Mouse (Mus musculus): Measurements from ENCODE around the gene Cd46. TPM values are rescaled to one million over a fixed set of nuclear protein-coding genes. Genes with fewer than 3 reads are reported as not detected.
A peak's percentile ranks its signal among the peaks of the same experiment; 100 is the strongest.

Gene Cd46
- total and polyA plus RNA-seq, 3 experiments: 0.50 to 1.3 TPM; not detected in 1

- Histone ChIP-seq H3K27ac (ENCODE audit: control insufficient read depth, low read depth, low read length) (peak overlapping the region; percentile 3; the same call in 1 of the 2 replicates), H3K4me3 (ENCODE audit: control insufficient read depth in 1 of 2, insufficient read depth in 1 of 2, low read depth in 2 of 2, low read length in 2 of 2) (no peak overlapping the region), H3K9me3 (replicated peaks; ENCODE audit: insufficient read depth, low read length) (no peaks in the 10 kb centered on the region), H3K9ac (ENCODE audit: control insufficient read depth, low read depth, low read length, poor library complexity, severe bottlenecking) (no peak overlapping the region), H3K4me1 (ENCODE audit: control insufficient read depth in 1 of 2, insufficient read depth in 2 of 2, low read length in 2 of 2) (peaks cover 32 to 44% of the 10 kb centered on the region in 2 experiments), H3K27me3 (ENCODE audit: control insufficient read depth in 1 of 2, insufficient read depth in 2 of 2, low read length in 2 of 2) (no peaks in the 10 kb centered on the region), H3K36me3 (ENCODE audit: control insufficient read depth in 1 of 2, insufficient read depth in 2 of 2, low read length in 2 of 2) (peaks cover 0 to 45% of the 10 kb centered on the region in 2 experiments; a peak in 2 of 4 replicates), H3K79me2 (ENCODE audit: control insufficient read depth, insufficient read depth, low read length, poor library complexity) (no peaks in the 10 kb centered on the region)
- TF ChIP-seq EP300 (IDR thresholded peaks at IDR 0.05; ENCODE audit: low read depth in 1 of 2, low read length in 2 of 2) (peak; percentile 31 to 60; a peak in 3 of 4 replicates), TCF12 (IDR thresholded peaks at IDR 0.05; ENCODE audit: low read depth, low read length) (0 out of 2 replicates have a peak, but pooled peaks have one; percentile 18), E2F4 (IDR thresholded peaks at IDR 0.05; ENCODE audit: borderline replicate concordance, low read depth, low read length) (no peak), NRF1 (IDR thresholded peaks at IDR 0.05; ENCODE audit: insufficient read depth, low read depth, low read length, poor library complexity, severe bottlenecking) (no peak), GATA1 (IDR thresholded peaks at IDR 0.05; ENCODE audit: low read depth, low read length) (peak; percentile 56), MAFK (IDR thresholded peaks at IDR 0.05; ENCODE audit: borderline replicate concordance, low read depth, low read length) (no peak), POLR2AphosphoS2 (IDR thresholded peaks at IDR 0.05; ENCODE audit: low read length) (no peak), ZNF384 (IDR thresholded peaks at IDR 0.05; ENCODE audit: low read depth, low read length) (no peak), MYC (IDR thresholded peaks at IDR 0.05; ENCODE audit: low read depth, low read length) (peak; percentile 75; the same call in 1 of the 2 replicates), CTCF (IDR thresholded peaks at IDR 0.05 in 2 of 3, conservative IDR thresholded peaks at IDR 0.05 in 1 of 3; ENCODE audit: control insufficient read depth in 1 of 3, insufficient read depth in 1 of 3, low read depth in 2 of 3, low read length in 3 of 3, poor library complexity in 1 of 3, severe bottlenecking in 1 of 3) (no peak)
- DNase-seq (ENCODE audit: low read depth, low spot score): no peak
Measured at GRCm38 (mm10) chr1:194994262-194994661, 97.8 kb downstream of the Cd46 start.

DNA sequence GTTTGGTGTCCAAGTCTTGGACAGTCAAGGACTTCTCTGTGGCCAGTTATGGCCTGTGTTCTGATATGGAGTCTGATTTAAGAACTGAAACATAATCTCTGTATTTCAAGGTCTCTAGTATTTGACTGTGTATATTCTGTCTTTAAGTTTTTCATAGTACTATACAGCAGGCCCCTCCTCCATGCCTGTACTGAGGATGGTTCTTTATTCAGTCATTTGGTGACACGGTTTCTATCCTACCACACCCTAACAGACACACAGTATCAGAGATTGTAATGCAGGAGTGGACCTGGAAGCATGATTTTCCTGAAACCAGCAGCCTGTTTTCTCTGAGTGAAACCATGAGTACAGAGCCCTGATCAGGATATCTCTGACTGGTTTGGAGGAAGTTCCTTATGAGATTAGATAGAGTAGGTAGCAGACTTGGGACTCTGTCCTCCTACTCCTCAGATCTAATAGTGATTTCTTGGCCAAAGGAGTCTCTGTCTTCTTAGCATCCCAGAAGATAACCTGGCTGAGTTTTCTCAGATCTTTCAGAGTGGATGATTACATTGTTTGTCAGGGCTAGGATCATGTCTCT lies 98.5 kb downstream of the Cd46 start:
- no peaks in the 10 kb centered on the region for H3K27me3 ChIP-seq (ENCODE audit: control insufficient read depth in 1 of 2, insufficient read depth in 2 of 2, low read length in 2 of 2)
- no peaks in the 10 kb centered on the region for H3K79me2 ChIP-seq (ENCODE audit: control insufficient read depth, insufficient read depth, low read length, poor library complexity)
- H3K9me3 ChIP-seq (replicated peaks; ENCODE audit: insufficient read depth, low read length): no peaks in the 10 kb centered on the region
- no peak overlapping the region for H3K4me3 ChIP-seq (ENCODE audit: control insufficient read depth in 1 of 2, insufficient read depth in 1 of 2, low read depth in 2 of 2, low read length in 2 of 2)
- peaks cover 33 to 47% of the 10 kb centered on the region in 2 experiments for H3K4me1 ChIP-seq (ENCODE audit: control insufficient read depth in 1 of 2, insufficient read depth in 2 of 2, low read length in 2 of 2)
- peak overlapping the region; percentile 34; the same call in 1 of the 2 replicates for H3K27ac ChIP-seq (ENCODE audit: control insufficient read depth, low read depth, low read length)
- peak; percentile 49 for DNase-seq (ENCODE audit: low read depth, low spot score)
- H3K36me3 ChIP-seq (ENCODE audit: control insufficient read depth in 1 of 2, insufficient read depth in 2 of 2, low read length in 2 of 2): peaks cover 0 to 48% of the 10 kb centered on the region in 2 experiments; a peak in 2 of 4 replicates
- no peak overlapping the region for H3K9ac ChIP-seq (ENCODE audit: control insufficient read depth, low read depth, low read length, poor library complexity, severe bottlenecking)
- TF ChIP-seq POLR2AphosphoS5 (IDR thresholded peaks at IDR 0.05; ENCODE audit: borderline replicate concordance, low read depth, low read length): no peak
- TF ChIP-seq KAT2A (conservative IDR thresholded peaks at IDR 0.05; ENCODE audit: low read depth, low read length): no peak
- TF ChIP-seq CHD1 (IDR thresholded peaks at IDR 0.05; ENCODE audit: low read depth, low read length): 0 out of 2 replicates have a peak, but pooled peaks have one; percentile 85
- TF ChIP-seq RAD21 (IDR thresholded peaks at IDR 0.05; ENCODE audit: low read depth, low read length): no peak
- TF ChIP-seq CTCF (IDR thresholded peaks at IDR 0.05 in 2 of 3, conservative IDR thresholded peaks at IDR 0.05 in 1 of 3; ENCODE audit: control insufficient read depth in 1 of 3, insufficient read depth in 1 of 3, low read depth in 2 of 3, low read length in 3 of 3, poor library complexity in 1 of 3, severe bottlenecking in 1 of 3): no peak
- TF ChIP-seq SMC3 (IDR thresholded peaks at IDR 0.05; ENCODE audit: low read depth, low read length): no peak
- TF ChIP-seq MAZ (IDR thresholded peaks at IDR 0.05; ENCODE audit: low read depth, low read length): no peak
- TF ChIP-seq SIN3A (IDR thresholded peaks at IDR 0.05; ENCODE audit: low read length): peak; percentile 54; the same call in 1 of the 2 replicates
- no peak for TF ChIP-seq ZMIZ1 (IDR thresholded peaks at IDR 0.05; ENCODE audit: low read depth, low read length)
- no peak for TF ChIP-seq E2F4 (IDR thresholded peaks at IDR 0.05; ENCODE audit: borderline replicate concordance, low read depth, low read length)
- TF ChIP-seq CHD2 (IDR thresholded peaks at IDR 0.05; ENCODE audit: low read length): no peak
- no peak; the same call in 1 of the 2 replicates for TF ChIP-seq TBP (IDR thresholded peaks at IDR 0.05; ENCODE audit: low read depth, low read length)
- TF ChIP-seq POLR2AphosphoS2 (IDR thresholded peaks at IDR 0.05; ENCODE audit: low read length): no peak
- no peak for TF ChIP-seq ZKSCAN1 (IDR thresholded peaks at IDR 0.05; ENCODE audit: low read depth, low read length)
- peak; percentile 88 for TF ChIP-seq GATA1 (IDR thresholded peaks at IDR 0.05; ENCODE audit: low read depth, low read length)
- TF ChIP-seq MXI1 (IDR thresholded peaks at IDR 0.05; ENCODE audit: low read depth, low read length): no peak; the same call in 1 of the 2 replicates
- no peak for TF ChIP-seq TAL1 (IDR thresholded peaks at IDR 0.05; ENCODE audit: low read length)
- TF ChIP-seq USF1 (IDR thresholded peaks at IDR 0.05; ENCODE audit: low read depth, low read length): no peak
- peak; percentile 31; the same call in 1 of the 2 replicates for TF ChIP-seq MYC (IDR thresholded peaks at IDR 0.05; ENCODE audit: low read depth, low read length)
- TF ChIP-seq POLR2A (IDR thresholded peaks at IDR 0.05; ENCODE audit: control insufficient read depth in 1 of 2, insufficient read depth in 1 of 2, low read depth in 1 of 2, low read length in 2 of 2, poor library complexity in 1 of 2): no peak
- TF ChIP-seq USF2 (IDR thresholded peaks at IDR 0.05; ENCODE audit: borderline replicate concordance in 1 of 2, insufficient read depth in 1 of 2, low read depth in 1 of 2, low read length in 2 of 2): no peak
- TF ChIP-seq MEF2A (IDR thresholded peaks at IDR 0.05; ENCODE audit: extremely low read depth, insufficient replicate concordance, low read depth, low read length, poor library complexity, severe bottlenecking): no peak
- no peak for TF ChIP-seq ZC3H11A (IDR thresholded peaks at IDR 0.05; ENCODE audit: low read depth, low read length)
- TF ChIP-seq ETS1 (IDR thresholded peaks at IDR 0.05; ENCODE audit: low read depth, low read length): 0 out of 2 replicates have a peak, but pooled peaks have one; percentile 32

Data from MEL (cell line).